Mouse (Mus musculus) embryonic fibroblast, embryonic 13.5 days (primary cell): ENCODE measurements around the gene Pip4k2a.

ENCODE experiments used
- CTCF ChIP-seq: IDR thresholded peaks from 2 replicates; pipeline ENCODE4 v1.5.1; 2011; ENCODE audit warnings: mild to moderate bottlenecking, control low read depth, low read length, moderate library complexity, borderline replicate concordance; ENCODE audit not compliant: insufficient read depth
- POLR2A ChIP-seq: IDR thresholded peaks from 2 replicates; pipeline ENCODE4 v1.6.1; 2011; ENCODE audit warnings: low read depth, mild to moderate bottlenecking, control low read depth, low read length, moderate library complexity

- TF ChIP-seq POLR2A (no peak), CTCF (no peak)
Measured at GRCm38 (mm10) chr2:18853345-18853744, 144.6 kb downstream of the Pip4k2a start.
